In the genomic region with DNA sequence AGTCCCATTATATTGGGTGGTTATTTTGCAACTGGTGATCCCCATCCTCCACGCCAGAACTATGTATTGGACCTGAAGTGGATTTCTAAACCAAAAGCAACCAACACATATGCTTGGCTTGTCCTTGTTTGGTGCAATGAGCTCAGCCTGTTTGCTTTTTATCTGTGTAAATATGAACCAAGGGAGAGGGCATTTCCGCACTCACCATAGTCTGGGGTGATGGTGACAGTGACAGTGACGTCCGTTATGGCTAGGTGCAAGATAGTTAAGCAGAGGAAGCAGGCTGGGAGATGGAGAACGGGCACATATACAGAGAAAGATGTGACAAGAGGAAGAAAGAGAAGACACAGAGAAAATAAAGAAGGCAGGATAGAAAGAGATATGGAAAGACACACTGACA, we compare ENCODE assay signal across 32 mouse cellular contexts. TPM values are rescaled to one million over a fixed set of nuclear protein-coding genes. Genes with fewer than 3 reads are reported as not detected.
"Had no signal": no experiment of that assay in that cellular context is flagged by ENCODE, and none has a peak within 500 bp of the region (broad histone marks: within the 10 kb centered on the region; RNA-seq: fewer than 3 reads in every experiment).

No protein-coding gene starts in this region.

- H3K4me2 ChIP-seq: limb, embryonic 12.5 days; limb, embryonic 13.5 days; limb, embryonic 15.5 days; liver, embryonic 13.5 days; liver, embryonic 15.5 days; lung, embryonic 14.5 days; lung, embryonic 15.5 days; midbrain, embryonic 11.5 days; midbrain, embryonic 12.5 days; midbrain, embryonic 13.5 days; midbrain, embryonic 15.5 days; neural tube, embryonic 12.5 days had no signal

- H3K9ac ChIP-seq: limb, embryonic 12.5 days; limb, embryonic 13.5 days; limb, embryonic 15.5 days; liver, embryonic 13.5 days; liver, embryonic 14.5 days; liver, embryonic 15.5 days; lung, embryonic 14.5 days; lung, embryonic 15.5 days; midbrain, embryonic 12.5 days; midbrain, embryonic 13.5 days; midbrain, embryonic 15.5 days; neural tube, embryonic 12.5 days had no signal

- H3K27me3 ChIP-seq: limb, embryonic 12.5 days; limb, embryonic 13.5 days; limb, embryonic 15.5 days; lung, embryonic 15.5 days; midbrain, embryonic 12.5 days; midbrain, embryonic 13.5 days; midbrain, embryonic 15.5 days; neural tube, embryonic 12.5 days had no signal

- H3K36me3 ChIP-seq: limb, embryonic 10.5 days; limb, embryonic 12.5 days; limb, embryonic 13.5 days; limb, embryonic 15.5 days; liver, embryonic 13.5 days; liver, embryonic 15.5 days; lung, embryonic 15.5 days; midbrain, embryonic 10.5 days; midbrain, embryonic 12.5 days; midbrain, embryonic 13.5 days; midbrain, embryonic 15.5 days; neural tube, embryonic 12.5 days had no signal

- ATAC-seq: lung, postnatal 0 days; midbrain, embryonic 13.5 days; midbrain, embryonic 15.5 days; midbrain, embryonic 16.5 days had no signal

- DNase-seq: left cerebral cortex, postnatal 4 days; liver; liver, embryonic 13.5 days; lung, adult 18-20 months; lung, adult 2 months; lung, embryonic 14.5 days; lung, postnatal 10 days; lung, postnatal 14 days; lung, postnatal 36 days; lung, postnatal 4 days; midbrain, embryonic 14.5 days had no signal

- H3K9me3 ChIP-seq: limb, embryonic 10.5 days; limb, embryonic 12.5 days; limb, embryonic 13.5 days; limb, embryonic 15.5 days; liver, embryonic 13.5 days; liver, embryonic 15.5 days; lung, embryonic 15.5 days; megakaryocyte, embryonic 14.5 days; midbrain, embryonic 10.5 days; midbrain, embryonic 12.5 days; midbrain, embryonic 13.5 days; midbrain, embryonic 15.5 days; neural tube, embryonic 12.5 days had no signal

- H3K27ac ChIP-seq: left cerebral cortex, adult 2 months; limb, embryonic 10.5 days; limb, embryonic 12.5 days; limb, embryonic 13.5 days; limb, embryonic 15.5 days; liver, embryonic 13.5 days; liver, embryonic 14.5 days; liver, embryonic 15.5 days; lung, embryonic 15.5 days; macrophage; midbrain, embryonic 10.5 days; midbrain, embryonic 12.5 days; midbrain, embryonic 13.5 days; midbrain, embryonic 15.5 days; neural tube, embryonic 12.5 days had no signal

- H3K4me1 ChIP-seq: limb, embryonic 12.5 days; lung, embryonic 15.5 days had no signal

- H3K4me3 ChIP-seq: left cerebral cortex, adult 2 months; limb, embryonic 10.5 days; limb, embryonic 12.5 days; limb, embryonic 13.5 days; limb, embryonic 15.5 days; liver, embryonic 13.5 days; liver, embryonic 15.5 days; lung, embryonic 15.5 days; megakaryocyte, embryonic 14.5 days; midbrain, embryonic 10.5 days; midbrain, embryonic 12.5 days; midbrain, embryonic 13.5 days; midbrain, embryonic 15.5 days; myocyte; neural tube, embryonic 12.5 days had no signal

RNA-seq across cellular contexts. Expression of a gene that starts 48.7 kb away (rescaled TPM):
- total RNA-seq: megakaryocyte-erythroid progenitor cell, adult 5-6 weeks had no signal
- polyA plus RNA-seq: liver, adult 2 months; macrophage had no signal
